Mouse (Mus musculus): ENCODE data around the gene Hcrtr2. TPM values are rescaled to one million over a fixed set of nuclear protein-coding genes. Genes with fewer than 3 reads are reported as not detected.

Gene Hcrtr2
- 1 to 10 TPM; 2.2 to 3.4 TPM for total RNA-seq (2021)
- long read RNA-seq, partial matches to known transcripts, result 1 of 2 reads
- long read RNA-seq, other reads (novel, unspliced or antisense), result 0 of 2 reads

- DNase-seq (ENCODE audit: low spot score in 2 of 2), result no peak
Observed at GRCm38 (mm10) chr9:76323756-76324155, at the start of gene Hcrtr2. Gene Hcrtr2, minus strand, starts transcription at chr9:76323856.

GRCm38 (mm10) chr9:76364874-76365273 is 41.2 kb upstream of the Hcrtr2 start:
- no peak for DNase-seq (ENCODE audit: low spot score in 2 of 2)

GRCm38 (mm10) chr9:76360374-76360773 is 36.7 kb upstream of the Hcrtr2 start:
- DNase-seq (ENCODE audit: low spot score in 2 of 2), result no peak

- DNase-seq (ENCODE audit: low spot score in 2 of 2), result no peak
Observed at GRCm38 (mm10) chr9:76352346-76352745, 28.7 kb upstream of the Hcrtr2 start.

- no peak for DNase-seq (ENCODE audit: low spot score in 2 of 2)
Observed at GRCm38 (mm10) chr9:76347298-76347697, 23.6 kb upstream of the Hcrtr2 start.

GRCm38 (mm10) chr9:76331081-76331480 is 7.4 kb upstream of the Hcrtr2 start:
- DNase-seq (ENCODE audit: low spot score in 2 of 2), result peak in 1 of 2 experiments; percentile 51

GRCm38 (mm10) chr9:76323186-76323701 is 412 bp downstream of the Hcrtr2 start:
- peak; percentile 13 to 23 for DNase-seq (ENCODE audit: low spot score in 2 of 2)

GRCm38 (mm10) chr9:76322122-76323052 is 1.3 kb downstream of the Hcrtr2 start:
- DNase-seq (ENCODE audit: low spot score in 2 of 2), result no peak

- DNase-seq (ENCODE audit: low spot score in 2 of 2), result no peak
Observed at GRCm38 (mm10) chr9:76321589-76321988, 2.1 kb downstream of the Hcrtr2 start.

- no peak for DNase-seq (ENCODE audit: low spot score in 2 of 2)
Observed at GRCm38 (mm10) chr9:76320755-76321154, 2.9 kb downstream of the Hcrtr2 start.

- DNase-seq (ENCODE audit: low spot score in 2 of 2), result no peak
Observed at GRCm38 (mm10) chr9:76318302-76318701, 5.4 kb downstream of the Hcrtr2 start.

- no peak for DNase-seq (ENCODE audit: low spot score in 2 of 2)
Observed at GRCm38 (mm10) chr9:76315096-76315495, 8.6 kb downstream of the Hcrtr2 start.

- no peak for DNase-seq (ENCODE audit: low spot score in 2 of 2)
Observed at GRCm38 (mm10) chr9:76313921-76314320, 9.7 kb downstream of the Hcrtr2 start.

GRCm38 (mm10) chr9:76312221-76312620 is 11.4 kb downstream of the Hcrtr2 start:
- DNase-seq (ENCODE audit: low spot score in 2 of 2), result no peak

- DNase-seq (ENCODE audit: low spot score in 2 of 2), result no peak
Observed at GRCm38 (mm10) chr9:76291384-76291783, 32.3 kb downstream of the Hcrtr2 start.

- DNase-seq (ENCODE audit: low spot score in 2 of 2), result no peak
Observed at GRCm38 (mm10) chr9:76270886-76271285, 52.8 kb downstream of the Hcrtr2 start.

GRCm38 (mm10) chr9:76257731-76258130 is 65.9 kb downstream of the Hcrtr2 start:
- no peak for DNase-seq (ENCODE audit: low spot score in 2 of 2)

- DNase-seq (ENCODE audit: low spot score in 2 of 2), result no peak
Observed at GRCm38 (mm10) chr9:76252544-76252943, 71.1 kb downstream of the Hcrtr2 start.

- no peak for DNase-seq (ENCODE audit: low spot score in 2 of 2)
Observed at GRCm38 (mm10) chr9:76252109-76252508, 71.5 kb downstream of the Hcrtr2 start.

GRCm38 (mm10) chr9:76242322-76242721 is 81.3 kb downstream of the Hcrtr2 start:
- peak in 1 of 2 experiments; percentile 4 for DNase-seq (ENCODE audit: low spot score in 2 of 2)

- DNase-seq (ENCODE audit: low spot score in 2 of 2), result no peak
Observed at GRCm38 (mm10) chr9:76237946-76238345, 85.7 kb downstream of the Hcrtr2 start.

GRCm38 (mm10) chr9:76237243-76237642 is 86.4 kb downstream of the Hcrtr2 start:
- DNase-seq (ENCODE audit: low spot score in 2 of 2), result no peak

Measured in layer of hippocampus, adult 18-20 months (tissue).